Mouse (Mus musculus) C2C12 (cell line): ENCODE measurements around the gene Hspb9.

Source experiments
- CEBPB ChIP-seq: IDR thresholded peaks from one replicate; pipeline ENCODE4 v1.6.1; 2011; ENCODE audit warnings: low read depth, mild to moderate bottlenecking, control low read depth, moderate library complexity
- CTCF ChIP-seq: IDR thresholded peaks from one replicate; pipeline ENCODE4 v1.5.1; 2011; ENCODE audit not compliant: control insufficient read depth, insufficient read depth, insufficient read length
- MAX ChIP-seq: IDR thresholded peaks from one replicate; pipeline ENCODE4 v1.6.1; 2011; ENCODE audit warnings: mild to moderate bottlenecking, control low read depth
- MYOD1 ChIP-seq: IDR thresholded peaks from one replicate; pipeline ENCODE4 v1.6.1; 2011; ENCODE audit warnings: low read depth; ENCODE audit not compliant: control insufficient read depth, insufficient read length
- MYOG ChIP-seq: IDR thresholded peaks from one replicate; pipeline ENCODE4 v1.6.1; 2011; ENCODE audit not compliant: control insufficient read depth, insufficient read length; ENCODE audit errors: extremely low read depth
- USF1 ChIP-seq: IDR thresholded peaks from one replicate; pipeline ENCODE4 v1.6.1; 2011; ENCODE audit warnings: low read depth, mild to moderate bottlenecking, control low read depth, moderate library complexity

DNA sequence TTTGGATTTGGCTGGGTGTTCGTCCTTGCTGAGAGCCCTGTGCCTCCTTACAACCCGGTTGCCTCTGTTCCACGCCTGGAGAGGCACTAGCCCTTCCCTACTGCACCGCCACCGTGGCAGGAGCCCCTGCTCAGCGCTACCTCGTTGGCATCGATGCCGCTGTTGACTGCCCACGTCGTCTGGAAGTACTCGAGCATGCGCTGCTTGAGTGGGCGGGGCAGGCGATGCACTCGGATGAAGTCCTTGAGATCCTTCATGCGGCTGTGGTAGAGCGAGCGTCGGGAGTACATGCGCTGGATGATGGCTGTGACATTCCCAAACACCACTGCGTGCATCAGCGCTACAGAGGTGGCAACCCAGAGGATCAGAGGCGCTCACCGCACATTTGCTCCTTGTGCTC, 35.8 kb downstream of the Hspb9 start:
- TF ChIP-seq MYOG = no peak
- TF ChIP-seq CTCF = no peak
- no peak for TF ChIP-seq MYOD1
- no peak for TF ChIP-seq CEBPB
- no peak for TF ChIP-seq MAX
- TF ChIP-seq USF1 = no peak
